Mouse (Mus musculus) lung, embryonic 14.5 days (tissue): Measurements from ENCODE around the gene Syt3. TPM values are rescaled to one million over a fixed set of nuclear protein-coding genes. Genes with fewer than 3 reads are reported as not detected.

ENCODE experiments used
- ATAC-seq: fragments of 200-750 bp; cut with Nextera tagmentation; 2 replicates; pipeline ENCODE4 v1.8.0; 2017; ENCODE audit warnings: mild to moderate bottlenecking, moderate TSS enrichment, moderate library complexity; ENCODE audit not compliant: insufficient read depth
- DNase-seq: peaks from one replicate; pipeline ENCODE4 v3.0.0-alpha.2; 2015
- H3K27ac ChIP-seq: fragments of 300-500 bp; sonication (generic); 2 replicates; pipeline ENCODE4 v1.5.1; 2014; ENCODE audit warnings: low read depth, mild to moderate bottlenecking, moderate library complexity
- H3K27me3 ChIP-seq: fragments of 300-500 bp; sonication (generic); 2 replicates; pipeline ENCODE4 v1.6.1; 2014; ENCODE audit warnings: low read length, control low read depth; ENCODE audit not compliant: insufficient read depth
- H3K36me3 ChIP-seq: fragments of 300-500 bp; sonication (generic); 2 replicates; pipeline ENCODE4 v1.6.1; 2014; ENCODE audit warnings: control low read depth; ENCODE audit not compliant: insufficient read depth
- H3K4me1 ChIP-seq: fragments of 300-500 bp; sonication (generic); 2 replicates; pipeline ENCODE4 v1.6.1; 2014; ENCODE audit warnings: antibody characterized with exemption, control low read depth; ENCODE audit not compliant: insufficient read depth
- H3K4me2 ChIP-seq: fragments of 300-500 bp; sonication (generic); 2 replicates; pipeline ENCODE4 v1.6.1; 2014; ENCODE audit warnings: mild to moderate bottlenecking
- H3K4me3 ChIP-seq: fragments of 300-500 bp; sonication (generic); 2 replicates; pipeline ENCODE4 v1.5.1; 2014; ENCODE audit warnings: low read depth, low read length
- H3K9ac ChIP-seq: fragments of 300-500 bp; sonication (generic); 2 replicates; pipeline ENCODE4 v1.6.1; 2014
- H3K9me3 ChIP-seq: fragments of 300-500 bp; sonication (generic); 2 replicates; pipeline ENCODE4 v1.6.1; 2016; ENCODE audit warnings: low read depth, low read length, control low read depth
- CTCF ChIP-seq: IDR thresholded peaks from 2 replicates; pipeline ENCODE4 v1.5.1; 2016; ENCODE audit warnings: antibody characterized with exemption, low read depth
- WGBS: fragments of 180-500 bp; shearing (Covaris S2); extraction: QIAGEN DNeasy Blood & Tissue Kit; methylation state at CpG from one replicate; pipeline ENCODE4 v1.1.7; 2014; 5-methylcytosine and 5-hydroxymethylcytosine counted together
- polyA plus RNA-seq: library from polyadenylated mRNA; unstranded; fragments of >200 nt; fragmentation: Nextera tagmentation; extraction: Ambion mirVana; gene quantifications from 2 replicates; pipeline ENCODE4 v1.2.1, GENCODE M21; 2014

Syt3 gene
- polyA plus RNA-seq, 1 experiment from 2014 or later, result 2.0 TPM

DNA sequence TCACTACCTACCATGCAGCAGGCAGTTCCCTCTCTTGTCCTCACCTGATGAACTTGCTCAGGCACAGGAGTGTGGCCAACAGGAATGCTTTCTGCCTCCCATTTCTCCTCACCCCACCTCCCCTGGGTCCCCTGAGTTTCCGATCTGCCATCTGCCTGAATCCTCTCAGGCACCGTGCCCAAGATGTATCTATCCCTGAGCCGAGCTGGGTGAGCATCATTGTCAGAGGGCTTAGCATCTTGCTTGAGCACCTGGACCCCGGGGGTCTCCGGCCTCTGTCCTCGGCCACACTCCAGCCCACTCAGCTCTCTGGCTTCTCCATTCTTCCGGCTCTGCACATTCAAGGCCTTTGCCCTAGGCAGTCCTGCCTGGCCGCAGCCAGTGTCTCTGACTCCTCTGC, 54.0 kb downstream of the Syt3 start:
- no peaks in the 10 kb centered on the region for H3K4me1 ChIP-seq
- no peak for ATAC-seq
- no peaks in the 10 kb centered on the region for H3K9me3 ChIP-seq
- no peak for TF ChIP-seq CTCF
- no peak overlapping the region for H3K9ac ChIP-seq
- H3K4me3 ChIP-seq, result no peak overlapping the region
- no peak overlapping the region for H3K4me2 ChIP-seq
- peaks cover 45% of the 10 kb centered on the region for H3K27me3 ChIP-seq
- H3K27ac ChIP-seq, result no peak overlapping the region
- no peaks in the 10 kb centered on the region for H3K36me3 ChIP-seq
- WGBS, result 65% methylated on average over 8 of the region's 8 CpGs
- DNase-seq, result no peak

DNA sequence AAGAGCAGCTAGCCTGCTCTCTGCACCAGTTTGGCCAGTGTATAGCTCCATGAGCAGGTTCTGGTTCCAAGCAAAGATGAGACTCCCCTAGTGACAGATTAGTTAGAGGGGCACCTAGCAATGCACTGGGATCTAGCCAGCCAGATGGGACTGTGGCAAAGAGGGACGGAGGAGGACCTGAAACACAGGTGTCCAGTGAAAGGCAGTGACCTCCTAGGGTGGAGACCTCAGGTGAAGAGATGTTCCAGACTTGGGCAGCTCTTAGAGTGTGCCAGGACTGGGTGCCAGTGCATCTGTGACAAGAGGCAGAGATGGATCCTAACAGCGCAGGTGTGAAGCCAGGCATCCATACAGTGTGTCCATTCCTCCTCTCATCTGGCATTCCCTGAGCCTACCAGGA, 55.8 kb downstream of the Syt3 start:
- WGBS, result 58% methylated on average over 2 of the region's 2 CpGs
- no peak overlapping the region for H3K9ac ChIP-seq
- no peak overlapping the region for H3K4me3 ChIP-seq
- peaks cover 58% of the 10 kb centered on the region for H3K27me3 ChIP-seq
- no peak for ATAC-seq
- no peak overlapping the region for H3K4me2 ChIP-seq
- no peak overlapping the region for H3K27ac ChIP-seq
- no peaks in the 10 kb centered on the region for H3K9me3 ChIP-seq
- H3K4me1 ChIP-seq, result no peaks in the 10 kb centered on the region
- no peak for TF ChIP-seq CTCF
- no peak for DNase-seq
- no peaks in the 10 kb centered on the region for H3K36me3 ChIP-seq

DNA sequence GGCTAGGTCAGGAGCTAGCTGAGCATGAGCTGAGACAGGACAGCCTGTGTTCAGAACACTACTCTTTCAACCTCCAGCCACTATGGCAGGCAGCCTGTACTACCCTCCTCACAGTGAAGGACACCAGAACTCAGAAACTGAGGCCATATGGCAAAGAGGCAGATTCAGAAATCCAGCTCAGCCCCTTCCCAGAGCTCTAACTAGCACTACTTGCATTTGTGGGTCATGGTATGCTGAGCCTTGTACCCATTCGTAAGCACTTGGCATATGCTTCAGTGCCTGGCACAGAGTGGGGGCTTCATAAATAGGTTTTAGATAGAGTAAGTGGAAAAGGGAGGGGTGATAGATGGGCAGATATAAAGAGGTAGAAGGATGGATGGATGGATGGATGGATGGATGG, 56.6 kb downstream of the Syt3 start:
- H3K27me3 ChIP-seq, result peaks cover 59% of the 10 kb centered on the region
- H3K27ac ChIP-seq, result no peak overlapping the region
- DNase-seq, result no peak
- ATAC-seq, result no peak
- 79% methylated on average over 1 of the region's 1 CpGs for WGBS
- H3K4me1 ChIP-seq, result no peaks in the 10 kb centered on the region
- H3K9ac ChIP-seq, result no peak overlapping the region
- no peak for TF ChIP-seq CTCF
- H3K36me3 ChIP-seq, result no peaks in the 10 kb centered on the region
- no peak overlapping the region for H3K4me3 ChIP-seq
- no peaks in the 10 kb centered on the region for H3K9me3 ChIP-seq
- no peak overlapping the region for H3K4me2 ChIP-seq

DNA sequence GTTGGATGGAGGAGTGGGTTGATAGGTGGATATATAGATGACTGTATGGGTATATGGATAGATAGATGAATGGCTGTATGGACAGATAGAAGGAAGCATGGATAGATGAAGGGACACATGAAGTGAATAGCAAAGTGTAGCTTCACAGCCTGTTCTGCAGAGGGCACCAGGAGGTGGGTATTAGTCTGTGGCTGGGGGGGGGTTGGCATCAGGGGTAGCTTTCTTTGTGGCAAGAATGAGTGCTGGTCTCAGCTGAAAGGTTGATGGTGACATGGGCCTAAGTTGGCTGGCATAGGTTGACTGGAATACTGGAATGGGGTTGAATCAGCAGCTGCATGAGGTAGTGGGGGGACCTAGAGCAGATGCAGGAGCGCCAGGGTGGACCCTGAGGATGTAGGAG, 57.3 kb downstream of the Syt3 start:
- H3K9ac ChIP-seq, result no peak overlapping the region
- no peak for ATAC-seq
- H3K4me3 ChIP-seq, result no peak overlapping the region; the same call in 1 of the 2 replicates

DNA sequence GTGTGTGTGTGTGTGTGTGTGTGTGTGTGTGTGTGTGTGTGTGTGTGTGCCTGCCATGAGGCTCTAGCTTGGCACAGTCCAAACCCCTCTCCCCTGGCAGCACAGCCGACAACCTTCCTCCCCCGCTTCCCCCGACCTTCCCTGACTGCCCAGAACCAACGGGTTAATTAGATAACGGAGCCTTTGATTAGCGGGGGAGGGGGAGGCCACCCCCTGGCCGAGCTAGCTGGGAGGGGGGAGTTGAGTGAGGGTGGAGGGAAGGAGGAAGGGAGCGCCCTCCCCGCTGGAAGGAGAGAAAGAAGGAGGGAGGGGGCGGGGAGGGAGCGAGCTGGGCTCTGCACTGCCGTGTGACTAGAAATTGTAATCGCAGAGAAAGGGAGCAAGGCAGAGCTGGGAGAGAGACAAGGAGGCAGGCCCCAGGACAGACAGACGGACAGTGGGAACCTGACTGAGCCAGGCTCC, 57.8 kb downstream of the Syt3 start:
- Histone ChIP-seq H3K27ac (no peak overlapping the region; the same call in 1 of the 2 replicates), H3K27me3 (peaks cover 67% of the 10 kb centered on the region), H3K9ac (peak overlapping the region; percentile 54; the same call in 1 of the 2 replicates), H3K36me3 (no peaks in the 10 kb centered on the region), H3K4me2 (peak overlapping the region; percentile 61), H3K9me3 (no peaks in the 10 kb centered on the region), H3K4me3 (peak overlapping the region; percentile 40), H3K4me1 (no peaks in the 10 kb centered on the region)
- 0% methylated on average over 14 of the region's 14 CpGs for WGBS
- TF ChIP-seq CTCF, result no peak
- ATAC-seq (peak; percentile 32; the same call in 1 of the 2 replicates), DNase-seq (peak; percentile 42)

More for the DNA sequence above, 57.3 kb downstream of the Syt3 start:
- 13% methylated on average over 1 of the region's 1 CpGs for WGBS
- peak overlapping the region; percentile 61; the same call in 1 of the 2 replicates for H3K4me2 ChIP-seq
- DNase-seq, result no peak
- H3K27me3 ChIP-seq, result peaks cover 64% of the 10 kb centered on the region
- no peaks in the 10 kb centered on the region for H3K36me3 ChIP-seq
- TF ChIP-seq CTCF, result no peak
- H3K9me3 ChIP-seq, result no peaks in the 10 kb centered on the region
- no peaks in the 10 kb centered on the region for H3K4me1 ChIP-seq
- H3K27ac ChIP-seq, result no peak overlapping the region

DNA sequence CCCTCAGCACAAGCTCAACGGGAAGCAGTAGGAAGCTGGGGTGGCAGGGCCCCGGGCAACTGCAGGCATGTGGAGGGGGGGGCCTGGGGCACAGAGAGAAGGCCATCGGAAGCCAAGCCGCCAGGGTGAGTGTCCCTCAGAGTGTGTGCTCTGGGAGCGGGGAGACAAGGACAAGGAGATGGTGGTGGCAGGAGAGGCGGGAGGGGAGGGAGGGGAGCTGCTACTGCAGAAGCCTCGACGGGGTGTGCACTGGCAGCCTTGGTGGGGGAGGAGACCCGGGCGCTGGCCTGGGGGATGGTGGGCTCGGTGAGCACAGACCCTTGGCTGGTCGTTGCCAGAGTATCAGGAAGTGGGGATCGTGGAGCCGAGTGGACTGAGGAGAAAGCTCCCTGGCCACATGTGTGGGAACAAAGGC, 58.5 kb downstream of the Syt3 start:
- Histone ChIP-seq H3K9me3 (no peaks in the 10 kb centered on the region), H3K27ac (no peak overlapping the region; the same call in 1 of the 2 replicates), H3K9ac (peak overlapping the region; percentile 54), H3K4me1 (no peaks in the 10 kb centered on the region), H3K4me2 (peak overlapping the region; percentile 61), H3K4me3 (peak overlapping the region; percentile 40), H3K36me3 (no peaks in the 10 kb centered on the region), H3K27me3 (peaks cover 67% of the 10 kb centered on the region)
- no peak for TF ChIP-seq CTCF
- 1% methylated on average over 14 of the region's 14 CpGs for WGBS
- peak; percentile 21 for DNase-seq
- peak; percentile 41; the same call in 1 of the 2 replicates for ATAC-seq

DNA sequence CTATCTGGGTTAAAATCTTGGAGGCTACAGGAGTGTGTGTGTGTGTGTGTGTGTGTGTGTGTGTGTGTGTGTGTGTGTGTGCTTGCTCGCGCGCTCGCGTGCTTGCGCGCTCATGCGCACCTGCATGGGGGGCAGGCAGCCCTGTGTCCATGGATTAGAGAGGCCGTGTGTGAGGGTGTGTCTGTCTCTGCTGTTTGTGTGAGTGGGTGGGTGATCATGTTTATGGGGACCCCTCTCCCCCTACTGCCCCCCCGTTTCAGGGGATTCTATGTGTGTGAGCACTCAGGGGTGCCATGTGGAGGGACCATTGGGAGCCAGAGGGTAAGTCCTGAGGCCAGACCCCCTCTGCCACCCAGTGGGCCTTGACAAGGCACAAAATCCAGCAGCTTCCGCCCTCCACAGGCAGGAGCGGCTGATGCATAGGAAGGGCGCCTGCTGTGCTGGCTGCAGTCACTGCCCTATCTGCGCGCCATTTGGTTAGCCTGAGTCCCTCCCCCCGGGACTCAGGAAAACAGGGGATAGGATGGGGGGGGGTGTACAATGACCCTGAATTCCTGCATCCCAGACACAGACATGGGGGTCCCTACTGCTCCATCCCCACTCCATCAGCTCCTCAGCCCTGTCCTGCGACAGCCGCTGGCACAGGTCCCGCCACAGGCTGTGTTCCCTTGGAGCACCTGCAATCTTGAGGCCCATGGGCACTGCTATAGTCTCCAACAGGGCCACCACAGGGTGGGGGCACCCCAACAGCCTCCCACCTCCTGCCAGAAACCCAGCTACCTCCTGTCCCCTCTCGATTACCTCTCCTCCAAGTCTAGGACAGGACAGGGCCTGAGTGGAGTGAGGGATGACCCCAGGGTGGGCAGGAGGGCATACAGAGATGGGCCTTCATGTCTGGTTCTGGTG, 59.6 kb downstream of the Syt3 start:
- ATAC-seq (peak; percentile 42; the same call in 1 of the 2 replicates), DNase-seq (peak; percentile 56)
- WGBS, result 10% methylated on average over 20 of the region's 20 CpGs
- H3K4me3 ChIP-seq, result peak overlapping the region; percentile 40
- peak overlapping the region; percentile 54; the same call in 1 of the 2 replicates for H3K9ac ChIP-seq
- no peaks in the 10 kb centered on the region for H3K9me3 ChIP-seq
- H3K4me1 ChIP-seq, result no peaks in the 10 kb centered on the region
- H3K36me3 ChIP-seq, result no peaks in the 10 kb centered on the region
- no peak overlapping the region for H3K27ac ChIP-seq
- H3K4me2 ChIP-seq, result peak overlapping the region; percentile 61
- peaks cover 67% of the 10 kb centered on the region for H3K27me3 ChIP-seq
- TF ChIP-seq CTCF, result peak; percentile 26; the same call in 1 of the 2 replicates
